Mouse (Mus musculus): ENCODE measurements at regions not wholly inside any gene's neighbourhood (a gene's known extent, or its start where the extent isn't known, plus 50 kb on each side); places are given as distances from the start of the nearest gene placed in this dataset.

- 67% methylated on average over 1 of the region's 1 CpGs for WGBS
Measured at GRCm38 (mm10) chr16:27507212-27507611, 118.5 kb downstream of the Ccdc50 start.

GRCm38 (mm10) chr16:27523527-27524121 lies 135.0 kb downstream of the Ccdc50 start:
- WGBS = 10% methylated on average over 8 of the region's 8 CpGs
- peak; percentile 98 for ATAC-seq

More at GRCm38 (mm10) chr16:27507212-27507611, 118.5 kb downstream of the Ccdc50 start:
- no peaks in the 10 kb centered on the region for H3K36me3 ChIP-seq (ENCODE audit: control insufficient read depth, insufficient read depth, low read length)
- no peak overlapping the region for H3K4me2 ChIP-seq (ENCODE audit: low read length)
- no peaks in the 10 kb centered on the region for H3K4me1 ChIP-seq (ENCODE audit: control insufficient read depth, insufficient read depth, low read length)
- no peak overlapping the region for H3K4me3 ChIP-seq (ENCODE audit: low read depth, low read length)
- H3K27ac ChIP-seq (ENCODE audit: low read length) = no peak overlapping the region
- no peaks in the 10 kb centered on the region for H3K27me3 ChIP-seq (ENCODE audit: control insufficient read depth, insufficient read depth, low read depth, low read length)
- no peaks in the 10 kb centered on the region for H3K9me3 ChIP-seq (replicated peaks; ENCODE audit: control insufficient read depth, low read length, poor library complexity, severe bottlenecking)
- no peak overlapping the region for H3K9ac ChIP-seq (ENCODE audit: low read depth, low read length)
- ATAC-seq = no peak

GRCm38 (mm10) chr16:27526669-27527068 lies 138.0 kb downstream of the Ccdc50 start:
- ATAC-seq = no peak
- no peaks in the 10 kb centered on the region for H3K36me3 ChIP-seq (ENCODE audit: control insufficient read depth, insufficient read depth, low read length)
- H3K4me2 ChIP-seq (ENCODE audit: low read length) = no peak overlapping the region

More at GRCm38 (mm10) chr16:27523527-27524121, 135.0 kb downstream of the Ccdc50 start:
- Histone ChIP-seq H3K4me2 (ENCODE audit: low read length) (peak overlapping the region; percentile 43), H3K27me3 (ENCODE audit: control insufficient read depth, insufficient read depth, low read depth, low read length) (no peaks in the 10 kb centered on the region), H3K36me3 (ENCODE audit: control insufficient read depth, insufficient read depth, low read length) (no peaks in the 10 kb centered on the region), H3K9ac (ENCODE audit: low read depth, low read length) (peak overlapping the region; percentile 56), H3K4me3 (ENCODE audit: low read depth, low read length) (no peak overlapping the region), H3K27ac (ENCODE audit: low read length) (peak overlapping the region; percentile 85), H3K4me1 (ENCODE audit: control insufficient read depth, insufficient read depth, low read length) (peaks cover 8% of the 10 kb centered on the region), H3K9me3 (replicated peaks; ENCODE audit: control insufficient read depth, low read length, poor library complexity, severe bottlenecking) (no peaks in the 10 kb centered on the region)

GRCm38 (mm10) chr16:27530634-27531033 lies 142.0 kb downstream of the Ccdc50 start:
- Histone ChIP-seq H3K27me3 (ENCODE audit: control insufficient read depth, insufficient read depth, low read depth, low read length) (no peaks in the 10 kb centered on the region), H3K27ac (ENCODE audit: low read length) (no peak overlapping the region), H3K9ac (ENCODE audit: low read depth, low read length) (no peak overlapping the region), H3K36me3 (ENCODE audit: control insufficient read depth, insufficient read depth, low read length) (no peaks in the 10 kb centered on the region), H3K9me3 (replicated peaks; ENCODE audit: control insufficient read depth, low read length, poor library complexity, severe bottlenecking) (no peaks in the 10 kb centered on the region), H3K4me2 (ENCODE audit: low read length) (no peak overlapping the region), H3K4me3 (ENCODE audit: low read depth, low read length) (no peak overlapping the region), H3K4me1 (ENCODE audit: control insufficient read depth, insufficient read depth, low read length) (no peaks in the 10 kb centered on the region)
- 92% methylated on average over 4 of the region's 4 CpGs for WGBS
- ATAC-seq = no peak

More at GRCm38 (mm10) chr16:27526669-27527068, 138.0 kb downstream of the Ccdc50 start:
- Histone ChIP-seq H3K9me3 (replicated peaks; ENCODE audit: control insufficient read depth, low read length, poor library complexity, severe bottlenecking) (no peaks in the 10 kb centered on the region), H3K9ac (ENCODE audit: low read depth, low read length) (no peak overlapping the region), H3K4me1 (ENCODE audit: control insufficient read depth, insufficient read depth, low read length) (peaks cover 8% of the 10 kb centered on the region), H3K27ac (ENCODE audit: low read length) (no peak overlapping the region), H3K27me3 (ENCODE audit: control insufficient read depth, insufficient read depth, low read depth, low read length) (no peaks in the 10 kb centered on the region), H3K4me3 (ENCODE audit: low read depth, low read length) (no peak overlapping the region)
- WGBS = 52% methylated on average over 1 of the region's 1 CpGs
